In genomic region chr7:127869149-127869810, GRCm38 (mm10) we compare ENCODE assay signal across 12 mouse cellular contexts. TPM values are rescaled to one million over a fixed set of nuclear protein-coding genes. Genes with fewer than 3 reads are reported as not detected.
DNase-seq lines count a peak whose midpoint lies in the region; ATAC-seq and TF ChIP-seq lines count a peak whose summit lies in the region.
"Had no signal": no experiment of that assay in that cellular context is flagged by ENCODE, and none has a peak within 500 bp of the region (broad histone marks: within the 10 kb centered on the region; RNA-seq: fewer than 3 reads in every experiment).

No protein-coding gene starts in this region.

- H3K27me3 ChIP-seq in hindbrain, embryonic 13.5 days, result no peaks in the 10 kb centered on the region
- H3K27me3 ChIP-seq in hindbrain, embryonic 10.5 days (ENCODE audit: insufficient read depth, poor library complexity, severe bottlenecking), result no peaks in the 10 kb centered on the region
- no peaks in the 10 kb centered on the region for H3K27me3 ChIP-seq in intestine, postnatal 0 days (replicated peaks; ENCODE audit: control insufficient read depth, insufficient read depth, low read length)
- H3K27me3 ChIP-seq: limb, embryonic 12.5 days had no signal

- no peaks in the 10 kb centered on the region for H3K9me3 ChIP-seq in hindbrain, embryonic 13.5 days
- no peaks in the 10 kb centered on the region for H3K9me3 ChIP-seq in hindbrain, embryonic 10.5 days
- no peaks in the 10 kb centered on the region for H3K9me3 ChIP-seq in intestine, postnatal 0 days (ENCODE audit: control insufficient read depth)
- H3K9me3 ChIP-seq: limb, embryonic 12.5 days had no signal

- TF ChIP-seq CTCF in intestine, postnatal 0 days (IDR thresholded peaks at IDR 0.05; ENCODE audit: low read depth), result no peak

- peak overlapping the region; percentile 66 for H3K27ac ChIP-seq in hindbrain, embryonic 13.5 days
- no peak overlapping the region for H3K27ac ChIP-seq in hindbrain, embryonic 10.5 days
- H3K27ac ChIP-seq in intestine, postnatal 0 days (ENCODE audit: low read depth, low read length), result 0 out of 2 replicates have a peak overlapping the region, but pooled peaks have one; percentile 21
- H3K27ac ChIP-seq: limb, embryonic 12.5 days had no signal

- H3K4me2 ChIP-seq in hindbrain, embryonic 13.5 days, result no peak overlapping the region
- no peak overlapping the region for H3K4me2 ChIP-seq in intestine, postnatal 0 days (replicated peaks; ENCODE audit: low read depth)
- H3K4me2 ChIP-seq: limb, embryonic 12.5 days had no signal

- 74% methylated on average over 3 of the region's 3 CpGs for WGBS in hindbrain, embryonic 13.5 days
- WGBS in hindbrain, embryonic 10.5 days, result 93% methylated on average over 3 of the region's 3 CpGs
- 63% methylated on average over 3 of the region's 3 CpGs for WGBS in intestine, postnatal 0 days

- ATAC-seq in hindbrain, embryonic 13.5 days (ENCODE audit: low FRiP score), result no peak
- no peak for ATAC-seq in intestine, postnatal 0 days
- no peak for ATAC-seq in granulocyte monocyte progenitor cell, adult 5-6 weeks (replicated peaks; ENCODE audit: poor library complexity, severe bottlenecking)

- H3K9ac ChIP-seq in hindbrain, embryonic 13.5 days, result 0 out of 2 replicates have a peak overlapping the region, but pooled peaks have one; percentile 15
- no peak overlapping the region for H3K9ac ChIP-seq in intestine, postnatal 0 days (ENCODE audit: low read depth, low read length)
- H3K9ac ChIP-seq: limb, embryonic 12.5 days had no signal

- H3K4me1 ChIP-seq in hindbrain, embryonic 13.5 days (replicated peaks), result peaks cover 34% of the 10 kb centered on the region
- peaks cover 13% of the 10 kb centered on the region for H3K4me1 ChIP-seq in hindbrain, embryonic 10.5 days (replicated peaks)
- peaks cover 3% of the 10 kb centered on the region; the same call in 1 of the 2 replicates for H3K4me1 ChIP-seq in intestine, postnatal 0 days (replicated peaks; ENCODE audit: control insufficient read depth, insufficient read depth, low read length)

- no peak overlapping the region for H3K4me3 ChIP-seq in hindbrain, embryonic 13.5 days
- no peak overlapping the region for H3K4me3 ChIP-seq in hindbrain, embryonic 10.5 days
- H3K4me3 ChIP-seq in intestine, postnatal 0 days (ENCODE audit: low read depth, low read length), result no peak overlapping the region
- H3K4me3 ChIP-seq: limb, embryonic 12.5 days had no signal

- H3K36me3 ChIP-seq in hindbrain, embryonic 13.5 days, result peaks cover 64% of the 10 kb centered on the region
- peaks cover 98% of the 10 kb centered on the region for H3K36me3 ChIP-seq in hindbrain, embryonic 10.5 days
- peaks cover 35% of the 10 kb centered on the region for H3K36me3 ChIP-seq in intestine, postnatal 0 days (ENCODE audit: control insufficient read depth, insufficient read depth)

- DNase-seq in hindbrain, embryonic 10.5 days (ENCODE audit: low spot score), result no peak
- peak; percentile 61 for DNase-seq in right cerebral cortex, adult 18-20 months
- DNase-seq in right cerebral cortex, postnatal 14 days, result no peak
- DNase-seq in cerebellum, postnatal 14 days, result no peak
- no peak for DNase-seq in urinary bladder, postnatal 36 days (ENCODE audit: low spot score in 2 of 2)
- DNase-seq: thymus, adult 2 months had no signal

RNA-seq across cellular contexts. Expression of gene Zfp646, which starts 6.7 kb away (rescaled TPM):
- 11.0 TPM in 2 replicates for polyA plus RNA-seq in hindbrain, embryonic 13.5 days (2015; fragmentation: Nextera tagmentation; extraction: Ambion mirVana)
- 19.0 and 19.2 TPM in 2 replicates for polyA plus RNA-seq in hindbrain, embryonic 10.5 days (2016; fragmentation: Nextera tagmentation; extraction: Ambion mirVana)
- 4.5 and 5.4 TPM in 2 replicates for polyA plus RNA-seq in intestine, postnatal 0 days (2015; fragmentation: Nextera tagmentation; extraction: Ambion mirVana)
- total RNA-seq in granulocyte monocyte progenitor cell, adult 5-6 weeks (2014; fragmentation: Nextera tagmentation), result 29.2 and 38.4 TPM in 2 replicates
- 35.5 and 40.8 TPM in 2 replicates for total RNA-seq in granulocyte monocyte progenitor cell, adult 5-6 weeks (2017)

RNA-seq across cellular contexts. Expression of gene Zfp668, which starts 7.3 kb away (rescaled TPM):
- 37.9 and 39.3 TPM in 2 replicates for polyA plus RNA-seq in hindbrain, embryonic 13.5 days (2015; fragmentation: Nextera tagmentation; extraction: Ambion mirVana)
- polyA plus RNA-seq in hindbrain, embryonic 10.5 days (2016; fragmentation: Nextera tagmentation; extraction: Ambion mirVana), result 41.4 and 42.3 TPM in 2 replicates
- polyA plus RNA-seq in intestine, postnatal 0 days (2015; fragmentation: Nextera tagmentation; extraction: Ambion mirVana), result 5.4 and 6.1 TPM in 2 replicates
- total RNA-seq in granulocyte monocyte progenitor cell, adult 5-6 weeks (2014; fragmentation: Nextera tagmentation), result 7.2 and 15.7 TPM in 2 replicates
- total RNA-seq in granulocyte monocyte progenitor cell, adult 5-6 weeks (2017), result 3.9 and 4.9 TPM in 2 replicates

RNA-seq across cellular contexts. Expression of gene Prss53, which starts 21.5 kb away (rescaled TPM):
- polyA plus RNA-seq in hindbrain, embryonic 13.5 days (2015; fragmentation: Nextera tagmentation; extraction: Ambion mirVana), result 0.58 and 0.82 TPM in 2 replicates
- 0.51 and 1.1 TPM in 2 replicates for polyA plus RNA-seq in hindbrain, embryonic 10.5 days (2016; fragmentation: Nextera tagmentation; extraction: Ambion mirVana)
- 2.4 and 2.9 TPM in 2 replicates for polyA plus RNA-seq in intestine, postnatal 0 days (2015; fragmentation: Nextera tagmentation; extraction: Ambion mirVana)
- total RNA-seq in granulocyte monocyte progenitor cell, adult 5-6 weeks (2014; fragmentation: Nextera tagmentation), result 0.19 TPM in 1 of 2 replicates, not detected in the other
- total RNA-seq in granulocyte monocyte progenitor cell, adult 5-6 weeks (2017), result 0.13 TPM in 1 of 2 replicates, not detected in the other

RNA-seq across cellular contexts. Expression of gene Gm21974, which starts 26.0 kb away (rescaled TPM):
- polyA plus RNA-seq in hindbrain, embryonic 13.5 days (2015; fragmentation: Nextera tagmentation; extraction: Ambion mirVana), result 0.61 TPM in 1 of 2 replicates, not detected in the other
- polyA plus RNA-seq in hindbrain, embryonic 10.5 days (2016; fragmentation: Nextera tagmentation; extraction: Ambion mirVana), result not detected in 2 replicates
- polyA plus RNA-seq in intestine, postnatal 0 days (2015; fragmentation: Nextera tagmentation; extraction: Ambion mirVana), result not detected in 2 replicates
- total RNA-seq in granulocyte monocyte progenitor cell, adult 5-6 weeks (2014; fragmentation: Nextera tagmentation), result not detected in 2 replicates
- total RNA-seq in granulocyte monocyte progenitor cell, adult 5-6 weeks (2017), result not detected in 2 replicates
- total RNA-seq: ES-E14 had no signal
- polyA plus RNA-seq: limb, embryonic 12.5 days; neural tube, embryonic 11.5 days; thymus, adult 2 months had no signal

RNA-seq across cellular contexts. Expression of gene Vkorc1, which starts 26.1 kb away (rescaled TPM):
- 67.6 and 71.1 TPM in 2 replicates for polyA plus RNA-seq in hindbrain, embryonic 13.5 days (2015; fragmentation: Nextera tagmentation; extraction: Ambion mirVana)
- polyA plus RNA-seq in hindbrain, embryonic 10.5 days (2016; fragmentation: Nextera tagmentation; extraction: Ambion mirVana), result 49.7 and 54.7 TPM in 2 replicates
- 194 and 219 TPM in 2 replicates for polyA plus RNA-seq in intestine, postnatal 0 days (2015; fragmentation: Nextera tagmentation; extraction: Ambion mirVana)
- total RNA-seq in granulocyte monocyte progenitor cell, adult 5-6 weeks (2014; fragmentation: Nextera tagmentation), result 93.1 and 126 TPM in 2 replicates
- total RNA-seq in granulocyte monocyte progenitor cell, adult 5-6 weeks (2017), result 24.9 and 69.4 TPM in 2 replicates
